Mouse (Mus musculus) megakaryocyte, embryonic 14.5 days (primary cell): ENCODE data around the gene Tmtc1.

ENCODE experiments used
- FLI1 ChIP-seq: IDR thresholded peaks from 2 replicates; pipeline ENCODE4 v1.6.1; 2012; ENCODE audit warnings: low read length, inconsistent platforms, mixed read lengths
- GATA1 ChIP-seq: IDR thresholded peaks from 3 replicates; pipeline ENCODE4 v1.6.1; 2012; ENCODE audit warnings: mixed read lengths, low read length, inconsistent platforms, borderline replicate concordance

DNA sequence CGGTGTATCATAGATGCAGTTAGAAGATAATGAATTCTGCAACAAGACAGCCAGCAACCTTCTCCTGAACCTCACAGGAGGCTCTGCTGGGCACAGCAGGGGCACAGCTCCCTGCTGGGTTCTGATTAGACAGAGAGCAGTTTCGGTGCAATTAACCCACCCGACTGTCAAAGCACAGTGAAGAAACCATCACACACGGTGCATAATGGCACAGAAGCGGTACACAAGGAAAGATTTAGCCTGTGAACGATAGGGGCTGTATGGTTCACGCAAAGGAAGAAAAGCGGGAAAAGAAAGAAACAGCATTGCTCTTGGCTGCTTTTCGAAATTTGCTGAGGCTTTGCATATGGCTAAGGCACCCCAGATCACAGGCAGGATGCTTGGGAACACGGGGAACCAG lies 52.0 kb downstream of the Tmtc1 start:
- no peak for TF ChIP-seq GATA1
- TF ChIP-seq FLI1, result no peak
